Mouse (Mus musculus) forebrain, embryonic 13.5 days (tissue): ENCODE measurements around the gene Sars. TPM values are rescaled to one million over a fixed set of nuclear protein-coding genes. Genes with fewer than 3 reads are reported as not detected.
A peak's percentile ranks its signal among the peaks of the same experiment; 100 is the strongest.

ENCODE experiments used
- ATAC-seq: fragments of 200-750 bp; cut with Nextera tagmentation; 2 replicates; pipeline ENCODE4 v1.8.0; 2017
- H3K27ac ChIP-seq: fragments of 300-500 bp; sonication (generic); 2 replicates; pipeline ENCODE4 v1.5.1; 2015; ENCODE audit warnings: inconsistent platforms, mild to moderate bottlenecking, moderate library complexity
- H3K27me3 ChIP-seq: fragments of 300-500 bp; sonication (generic); 2 replicates; pipeline ENCODE4 v1.6.1; 2015; ENCODE audit warnings: mild to moderate bottlenecking, inconsistent platforms
- H3K36me3 ChIP-seq: fragments of 300-500 bp; sonication (generic); 2 replicates; pipeline ENCODE4 v1.6.1; 2015; ENCODE audit warnings: mild to moderate bottlenecking, inconsistent platforms; ENCODE audit not compliant: poor library complexity, severe bottlenecking
- H3K4me1 ChIP-seq: fragments of 300-500 bp; sonication (generic); 2 replicates; pipeline ENCODE4 v1.6.1; 2015; ENCODE audit warnings: inconsistent platforms
- H3K4me2 ChIP-seq: fragments of 300-500 bp; sonication (generic); 2 replicates; pipeline ENCODE4 v1.6.1; 2015; ENCODE audit warnings: inconsistent platforms, mild to moderate bottlenecking, moderate library complexity
- H3K4me3 ChIP-seq: fragments of 300-500 bp; sonication (generic); 2 replicates; pipeline ENCODE4 v1.5.1; 2015; ENCODE audit warnings: mild to moderate bottlenecking, inconsistent platforms
- H3K9ac ChIP-seq: fragments of 300-500 bp; sonication (generic); 2 replicates; pipeline ENCODE4 v1.6.1; 2015; ENCODE audit warnings: mild to moderate bottlenecking, inconsistent platforms
- H3K9me3 ChIP-seq: fragments of 300-500 bp; sonication (generic); replicated peaks from 2 replicates; pipeline ENCODE4 v1.6.1; 2016; ENCODE audit warnings: inconsistent platforms
- WGBS: fragments of 180-500 bp; shearing (Covaris S2); methylation state at CpG from one replicate; pipeline ENCODE4 v1.1.7; 2015; 5-methylcytosine and 5-hydroxymethylcytosine counted together
- polyA plus RNA-seq: library from polyadenylated mRNA; unstranded; fragments of >200 nt; fragmentation: Nextera tagmentation; extraction: Ambion mirVana; gene quantifications from 2 replicates; pipeline ENCODE4 v1.2.1, GENCODE M21; 2015

Sars gene
- 196 and 205 TPM in 2 replicates for polyA plus RNA-seq

DNA sequence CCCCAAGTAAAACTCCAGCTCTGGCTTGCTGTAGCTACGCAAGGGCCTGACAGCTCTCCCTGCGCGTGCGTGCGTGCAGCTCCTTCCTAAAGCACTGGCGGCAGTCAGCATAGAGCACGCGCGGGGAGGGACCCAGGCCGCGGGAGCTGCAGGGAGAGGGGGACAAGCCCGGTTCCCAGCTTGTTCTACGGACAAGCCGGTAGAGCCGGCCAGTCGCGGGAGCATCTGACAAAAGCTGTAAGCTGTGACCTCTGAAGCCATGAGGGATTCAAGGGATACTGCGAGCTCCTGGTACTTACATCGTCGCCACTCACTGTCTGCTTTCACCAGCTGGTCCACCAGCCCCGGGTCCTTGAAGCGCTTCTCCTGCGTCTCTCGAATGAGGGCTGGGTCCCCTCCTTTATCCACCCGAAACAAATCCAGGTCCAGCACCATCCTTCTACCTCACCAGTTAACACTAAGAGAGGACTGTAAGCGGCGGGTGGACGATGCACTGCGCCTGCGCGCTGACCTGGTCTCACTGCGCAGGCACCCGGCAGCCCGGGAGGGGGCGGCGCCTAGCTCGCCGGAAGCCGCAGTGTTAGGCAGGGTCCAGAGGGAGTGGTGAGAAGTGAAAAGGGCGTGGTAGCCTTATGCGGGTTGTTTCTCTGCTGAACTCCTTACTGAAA lies at the start of gene Sars:
Sars (minus strand) TSS at position 512 of the 668 bp plus-strand sequence.
- peak within 1 kb of the TSS; percentile 87 for H3K27ac ChIP-seq
- under 1% methylated on average over 41 of the region's 41 CpGs for WGBS
- H3K9me3 ChIP-seq: no peaks in the 10 kb centered on the region
- peak; percentile 97 for ATAC-seq
- H3K4me1 ChIP-seq: peaks cover 43% of the 10 kb centered on the region
- peak within 1 kb of the TSS; percentile 84 for H3K4me2 ChIP-seq
- H3K36me3 ChIP-seq: peaks cover 13% of the 10 kb centered on the region
- peak within 1 kb of the TSS; percentile 81 for H3K4me3 ChIP-seq
- H3K27me3 ChIP-seq: no peaks in the 10 kb centered on the region
- H3K9ac ChIP-seq: peak within 1 kb of the TSS; percentile 90

- H3K4me1 ChIP-seq: peaks cover 1% of the 10 kb centered on the region; the same call in 1 of the 2 replicates
- no peak overlapping the region for H3K4me2 ChIP-seq
- no peak for ATAC-seq
- H3K36me3 ChIP-seq: no peaks in the 10 kb centered on the region
- no peak overlapping the region for H3K4me3 ChIP-seq
- H3K9ac ChIP-seq: no peak overlapping the region
- WGBS: 47% methylated on average over 3 of the region's 3 CpGs
- no peak overlapping the region for H3K27ac ChIP-seq
- no peaks in the 10 kb centered on the region for H3K27me3 ChIP-seq
- no peaks in the 10 kb centered on the region for H3K9me3 ChIP-seq
These were observed 45.0 kb upstream of the Sars start for GRCm38 (mm10) chr3:108489968-108490367.

- 92% methylated on average over 4 of the region's 4 CpGs for WGBS
- no peaks in the 10 kb centered on the region for H3K4me1 ChIP-seq
- H3K9ac ChIP-seq: no peak overlapping the region
- ATAC-seq: no peak
- no peak overlapping the region for H3K4me3 ChIP-seq
- H3K9me3 ChIP-seq: no peaks in the 10 kb centered on the region
- no peak overlapping the region for H3K27ac ChIP-seq
- no peaks in the 10 kb centered on the region for H3K36me3 ChIP-seq
- H3K27me3 ChIP-seq: no peaks in the 10 kb centered on the region
- no peak overlapping the region for H3K4me2 ChIP-seq
These were observed 39.7 kb upstream of the Sars start for GRCm38 (mm10) chr3:108484749-108485148.

DNA sequence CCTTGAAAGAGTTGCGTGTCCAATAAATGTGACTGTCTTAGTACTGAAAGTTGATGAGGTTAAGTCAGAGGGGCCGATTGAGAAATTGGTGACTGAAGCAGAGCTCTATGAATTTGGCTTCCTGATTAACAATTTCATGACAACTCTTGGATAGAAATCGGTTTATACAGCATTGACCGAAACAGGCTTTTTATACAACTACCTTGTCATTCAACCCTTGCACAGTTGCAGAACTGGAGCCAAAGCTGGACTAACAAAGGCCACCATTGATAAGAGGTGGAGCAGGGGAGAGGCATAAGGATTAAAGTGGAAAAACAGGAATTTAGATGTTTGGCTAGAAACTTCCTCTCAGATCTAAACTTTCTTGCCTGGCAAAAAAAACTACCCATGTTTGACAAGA lies 33.8 kb upstream of the Sars start:
- Histone ChIP-seq H3K36me3 (no peaks in the 10 kb centered on the region), H3K4me2 (no peak overlapping the region), H3K4me3 (no peak overlapping the region), H3K27ac (no peak overlapping the region), H3K9ac (no peak overlapping the region), H3K4me1 (no peaks in the 10 kb centered on the region), H3K9me3 (no peaks in the 10 kb centered on the region), H3K27me3 (no peaks in the 10 kb centered on the region)
- no peak for ATAC-seq
- 77% methylated on average over 4 of the region's 4 CpGs for WGBS

DNA sequence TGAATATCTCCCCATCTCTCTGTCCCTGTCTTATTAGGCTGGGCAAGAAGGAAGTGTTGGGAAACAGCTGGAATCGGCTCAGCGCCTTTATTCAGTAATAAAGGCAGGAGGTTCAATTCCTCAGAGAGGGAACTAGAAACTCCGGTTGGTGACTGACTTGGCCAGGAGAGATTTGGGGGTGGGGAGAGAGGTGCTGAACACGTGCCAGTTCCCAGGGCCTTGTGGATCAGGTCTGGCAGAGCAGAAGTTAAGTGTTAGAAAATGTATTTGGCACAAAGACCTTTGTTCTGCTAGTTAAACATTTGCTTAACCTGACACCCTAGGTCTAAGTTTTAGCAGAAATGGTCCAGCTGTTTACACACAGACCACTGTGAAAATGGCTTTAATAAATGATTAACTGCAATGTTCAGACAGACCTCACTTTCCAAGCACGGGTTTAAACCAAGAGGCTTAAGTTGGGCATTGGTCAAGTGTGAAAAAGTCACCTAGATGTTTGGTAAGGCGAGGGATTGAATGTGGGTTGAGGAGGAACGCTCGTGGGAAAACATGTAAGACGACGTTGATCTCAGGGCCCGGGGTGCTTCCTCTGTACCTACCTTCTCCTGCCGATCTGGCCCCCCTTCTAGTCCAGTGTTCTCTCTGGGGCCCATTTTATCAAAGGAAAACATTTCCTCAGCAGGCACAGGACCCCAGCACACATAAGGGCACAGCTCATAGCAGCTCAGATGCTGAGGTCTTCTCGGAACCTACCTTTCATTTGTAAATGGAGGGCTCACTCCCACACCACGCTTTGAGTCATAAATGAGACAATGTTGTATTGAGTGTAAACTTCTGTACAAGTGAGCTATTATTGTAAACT lies 32.0 kb upstream of the Sars start:
- Histone ChIP-seq H3K4me2 (no peak overlapping the region), H3K27ac (no peak overlapping the region), H3K27me3 (no peaks in the 10 kb centered on the region), H3K9me3 (no peaks in the 10 kb centered on the region), H3K4me3 (no peak overlapping the region), H3K4me1 (no peaks in the 10 kb centered on the region), H3K9ac (no peak overlapping the region), H3K36me3 (no peaks in the 10 kb centered on the region)
- ATAC-seq: no peak
- WGBS: 67% methylated on average over 14 of the region's 14 CpGs

DNA sequence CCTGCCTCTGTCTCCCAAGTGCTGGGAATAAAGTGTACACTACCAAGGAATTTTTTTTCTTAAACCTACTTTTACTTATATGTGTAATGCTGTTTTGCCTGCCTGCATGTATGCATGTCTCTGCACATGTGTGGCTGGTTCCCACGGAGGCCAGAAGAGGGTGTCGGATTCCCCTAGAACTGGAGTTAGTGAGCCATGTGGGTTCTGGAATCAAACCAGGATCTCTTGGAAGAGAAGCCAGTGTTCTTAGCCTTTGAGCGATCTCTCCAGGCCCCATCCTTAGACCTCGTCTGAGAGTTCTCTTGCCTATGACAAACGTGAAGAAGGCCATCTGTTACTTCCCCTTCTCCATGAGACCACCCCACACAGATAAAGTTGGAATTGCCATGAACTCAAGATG lies 30.5 kb upstream of the Sars start:
- H3K4me3 ChIP-seq: no peak overlapping the region
- H3K9ac ChIP-seq: no peak overlapping the region
- H3K9me3 ChIP-seq: no peaks in the 10 kb centered on the region
- no peaks in the 10 kb centered on the region for H3K27me3 ChIP-seq
- no peak for ATAC-seq
- no peaks in the 10 kb centered on the region for H3K36me3 ChIP-seq
- no peaks in the 10 kb centered on the region for H3K4me1 ChIP-seq
- no peak overlapping the region for H3K27ac ChIP-seq
- H3K4me2 ChIP-seq: no peak overlapping the region
- 88% methylated on average over 5 of the region's 5 CpGs for WGBS

DNA sequence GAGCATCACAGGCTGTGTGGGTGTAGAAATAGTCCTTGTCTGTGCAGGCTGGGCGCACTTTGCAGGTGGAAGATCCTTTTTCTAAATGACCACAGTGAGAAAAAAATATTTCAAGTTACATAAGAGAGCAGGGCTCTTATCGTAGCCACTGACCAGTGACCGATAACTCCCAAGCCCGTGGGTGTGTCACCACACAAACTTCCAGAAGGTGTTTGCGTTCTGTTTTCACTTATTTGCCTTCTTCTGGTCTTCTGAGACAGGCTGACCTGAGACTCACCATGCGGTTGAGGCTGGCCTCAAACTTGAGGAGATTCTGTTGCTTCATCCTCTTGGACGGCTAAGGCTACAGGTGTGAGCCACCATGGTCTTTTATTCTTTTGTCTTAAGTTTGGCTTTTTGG lies 30.0 kb upstream of the Sars start:
- Histone ChIP-seq H3K4me3 (no peak overlapping the region), H3K36me3 (no peaks in the 10 kb centered on the region), H3K4me1 (no peaks in the 10 kb centered on the region), H3K9ac (no peak overlapping the region), H3K27me3 (no peaks in the 10 kb centered on the region), H3K4me2 (no peak overlapping the region), H3K27ac (no peak overlapping the region), H3K9me3 (no peaks in the 10 kb centered on the region)
- WGBS: 97% methylated on average over 7 of the region's 7 CpGs
- ATAC-seq: no peak

DNA sequence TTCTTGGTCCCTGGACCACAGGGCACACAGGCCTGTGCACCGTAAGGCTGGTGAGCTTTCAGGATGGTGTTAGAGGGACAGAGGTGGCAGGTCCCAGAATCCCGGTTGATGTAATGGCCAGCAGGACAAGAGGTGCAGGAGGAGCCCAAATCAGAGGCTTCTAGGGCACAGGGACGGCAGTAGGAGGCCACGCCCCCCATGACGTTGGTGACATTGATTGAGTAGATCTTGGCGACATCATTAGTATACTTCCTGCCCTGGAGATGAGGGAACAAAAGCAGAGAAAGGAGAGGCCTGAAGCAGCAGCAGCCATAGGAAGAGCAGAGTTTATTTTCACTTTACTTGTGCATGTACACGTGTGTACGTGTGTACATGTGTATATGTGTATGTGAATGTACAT lies 22.8 kb upstream of the Sars start:
- no peak overlapping the region for H3K27ac ChIP-seq
- no peaks in the 10 kb centered on the region for H3K9me3 ChIP-seq
- no peak overlapping the region for H3K4me3 ChIP-seq
- no peaks in the 10 kb centered on the region for H3K27me3 ChIP-seq
- no peaks in the 10 kb centered on the region for H3K4me1 ChIP-seq
- no peak overlapping the region for H3K9ac ChIP-seq
- H3K4me2 ChIP-seq: no peak overlapping the region
- H3K36me3 ChIP-seq: no peaks in the 10 kb centered on the region; the same call in 1 of the 2 replicates
- no peak for ATAC-seq
- WGBS: 88% methylated on average over 8 of the region's 8 CpGs

GRCm38 (mm10) chr3:108466425-108466824 lies 21.4 kb upstream of the Sars start:
- Histone ChIP-seq H3K27ac (no peak overlapping the region), H3K9me3 (no peaks in the 10 kb centered on the region), H3K4me2 (no peak overlapping the region), H3K4me1 (no peaks in the 10 kb centered on the region), H3K36me3 (no peaks in the 10 kb centered on the region; the same call in 1 of the 2 replicates), H3K4me3 (no peak overlapping the region), H3K27me3 (no peaks in the 10 kb centered on the region), H3K9ac (no peak overlapping the region)
- 94% methylated on average over 6 of the region's 6 CpGs for WGBS
- ATAC-seq: no peak

GRCm38 (mm10) chr3:108458866-108459265 lies 13.9 kb upstream of the Sars start:
- Histone ChIP-seq H3K36me3 (no peaks in the 10 kb centered on the region), H3K4me1 (no peaks in the 10 kb centered on the region), H3K4me2 (no peak overlapping the region; the same call in 1 of the 2 replicates), H3K9me3 (no peaks in the 10 kb centered on the region), H3K9ac (no peak overlapping the region), H3K4me3 (no peak overlapping the region), H3K27ac (no peak overlapping the region), H3K27me3 (no peaks in the 10 kb centered on the region)
- 45% methylated on average over 10 of the region's 10 CpGs for WGBS
- no peak for ATAC-seq

DNA sequence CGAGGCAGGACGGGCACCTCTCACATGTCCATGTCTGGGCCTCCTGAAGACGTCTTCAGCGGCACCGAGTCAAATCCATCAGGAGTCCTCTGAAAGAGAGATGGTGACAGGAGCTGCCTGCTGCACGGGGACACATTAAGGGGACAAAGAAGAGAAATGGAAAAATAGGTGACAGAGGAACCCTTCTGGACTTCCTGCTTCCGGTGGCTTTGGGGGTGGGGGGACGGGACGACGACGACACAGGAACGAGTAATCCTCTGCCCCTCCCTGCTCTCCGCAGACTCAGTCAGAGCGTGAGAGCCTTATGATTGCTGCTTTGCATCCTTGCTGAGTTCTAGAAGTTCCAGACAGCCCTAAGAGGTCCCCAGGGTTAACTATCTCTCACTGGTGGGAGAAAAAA lies 13.4 kb upstream of the Sars start:
- H3K4me3 ChIP-seq: no peak overlapping the region
- H3K4me2 ChIP-seq: no peak overlapping the region; the same call in 1 of the 2 replicates
- 61% methylated on average over 14 of the region's 14 CpGs for WGBS
- ATAC-seq: no peak
- no peaks in the 10 kb centered on the region for H3K27me3 ChIP-seq
- H3K9me3 ChIP-seq: no peaks in the 10 kb centered on the region
- H3K36me3 ChIP-seq: no peaks in the 10 kb centered on the region
- no peaks in the 10 kb centered on the region for H3K4me1 ChIP-seq
- H3K9ac ChIP-seq: no peak overlapping the region
- no peak overlapping the region for H3K27ac ChIP-seq

DNA sequence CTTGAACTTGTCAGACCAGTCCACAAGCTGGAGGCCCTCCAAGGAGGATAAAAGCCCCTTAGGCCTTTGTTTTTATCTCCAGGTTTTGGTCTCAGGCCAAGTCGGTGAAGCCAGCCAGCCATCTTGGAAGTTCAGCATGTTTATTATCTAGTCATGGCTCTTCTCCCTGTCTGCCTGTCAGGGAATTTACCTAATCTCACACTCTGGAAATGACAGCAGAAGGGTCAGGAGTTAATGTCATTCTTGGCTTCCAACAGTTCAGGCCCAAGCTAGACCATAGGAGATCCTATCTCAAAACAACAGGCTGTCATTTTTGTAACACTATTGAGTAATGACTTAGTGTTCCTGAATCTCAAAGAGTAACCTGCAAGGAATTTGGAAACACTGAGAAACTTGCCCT lies 9.2 kb upstream of the Sars start:
- no peak overlapping the region for H3K4me2 ChIP-seq
- no peak overlapping the region for H3K9ac ChIP-seq
- H3K4me1 ChIP-seq: no peaks in the 10 kb centered on the region
- H3K9me3 ChIP-seq: no peaks in the 10 kb centered on the region
- no peak overlapping the region for H3K27ac ChIP-seq
- no peak overlapping the region for H3K4me3 ChIP-seq
- WGBS: 72% methylated on average over 1 of the region's 1 CpGs
- H3K36me3 ChIP-seq: no peaks in the 10 kb centered on the region
- no peak for ATAC-seq
- no peaks in the 10 kb centered on the region for H3K27me3 ChIP-seq
